ENCODE assay signal across 42 mouse cellular contexts in the genomic region with DNA sequence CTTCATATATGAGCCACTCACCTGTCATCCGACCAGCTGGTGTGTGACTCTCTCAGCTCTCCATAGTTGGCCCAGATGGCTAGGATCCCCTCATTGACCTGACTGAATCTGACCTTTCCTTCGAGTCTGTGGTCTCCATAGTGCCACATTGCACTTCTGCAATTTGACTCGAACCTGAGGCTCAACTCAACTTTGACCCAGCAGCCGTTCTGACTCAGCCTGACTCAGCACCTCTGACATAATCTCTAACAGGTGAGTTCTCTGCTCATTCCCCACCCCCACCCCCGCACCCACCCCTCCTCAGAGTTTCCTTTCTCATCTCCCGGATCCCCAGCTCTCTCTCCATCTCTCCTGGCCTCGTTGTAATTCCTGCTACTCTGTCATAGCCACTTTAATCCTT. TPM values are rescaled to one million over a fixed set of nuclear protein-coding genes. Genes with fewer than 3 reads are reported as not detected.
"Had no signal": no experiment of that assay in that cellular context is flagged by ENCODE, and none has a peak within 500 bp of the region (broad histone marks: within the 10 kb centered on the region; RNA-seq: fewer than 3 reads in every experiment).

No protein-coding gene starts in this region.

- H3K36me3 ChIP-seq: heart, embryonic 12.5 days; heart, embryonic 13.5 days; heart, embryonic 15.5 days; hindbrain, embryonic 10.5 days; hindbrain, embryonic 12.5 days; hindbrain, embryonic 13.5 days; hindbrain, embryonic 15.5 days; intestine, embryonic 15.5 days; kidney, embryonic 15.5 days had no signal

- H3K4me3 ChIP-seq: heart, embryonic 12.5 days; heart, embryonic 13.5 days; heart, embryonic 15.5 days; hindbrain, embryonic 10.5 days; hindbrain, embryonic 12.5 days; hindbrain, embryonic 13.5 days; hindbrain, embryonic 15.5 days; intestine, embryonic 15.5 days; kidney, embryonic 15.5 days; layer of hippocampus, adult 2 months; left cerebral cortex, adult 2 months had no signal

- H3K27ac ChIP-seq: heart, embryonic 13.5 days; heart, embryonic 15.5 days; hindbrain, embryonic 10.5 days; hindbrain, embryonic 12.5 days; hindbrain, embryonic 13.5 days; hindbrain, embryonic 14.5 days; hindbrain, embryonic 15.5 days; hindbrain, postnatal 0 days; intestine, embryonic 15.5 days; kidney, embryonic 15.5 days; kidney, postnatal 0 days; layer of hippocampus, adult 2 months; left cerebral cortex, adult 2 months had no signal

- H3K9me3 ChIP-seq: heart, embryonic 15.5 days; hindbrain, embryonic 13.5 days; hindbrain, embryonic 15.5 days; intestine, embryonic 15.5 days; kidney, embryonic 15.5 days had no signal

- DNase-seq: heart, postnatal 14 days; heart, postnatal 36 days; heart, postnatal 4 days; kidney, adult 11 months; kidney, adult 18-20 months; kidney, adult 2 months; kidney, adult 8-10 months; kidney, adult 9 months; kidney, postnatal 10 days; kidney, postnatal 14 days; kidney, postnatal 25 days; kidney, postnatal 36 days; kidney, postnatal 4 days; layer of hippocampus, adult 9-11 months; layer of hippocampus, postnatal 36 days had no signal

- H3K9ac ChIP-seq: heart, embryonic 12.5 days; heart, embryonic 13.5 days; heart, embryonic 15.5 days; hindbrain, embryonic 12.5 days; hindbrain, embryonic 13.5 days; hindbrain, embryonic 14.5 days; hindbrain, embryonic 15.5 days; intestine, embryonic 15.5 days; kidney, embryonic 15.5 days had no signal

- ATAC-seq: hindbrain, embryonic 16.5 days; hindbrain, postnatal 0 days; inflammation-experienced regulatory T-cells, adult 6 months; intestine, embryonic 15.5 days; intestine, embryonic 16.5 days; intestine, postnatal 0 days had no signal

RNA-seq across cellular contexts. Expression of a gene that starts 4.7 kb away (rescaled TPM):
- total RNA-seq: heart, postnatal 14 days; heart, postnatal 25 days; heart, postnatal 4 days; hematopoietic stem cell, adult 5-6 weeks had no signal
- polyA plus RNA-seq: heart, embryonic 11.5 days; heart, embryonic 12.5 days; heart, embryonic 13.5 days; heart, embryonic 14.5 days; heart, embryonic 15.5 days; heart, embryonic 16.5 days; heart, postnatal 0 days; hindbrain, embryonic 10.5 days; hindbrain, embryonic 16.5 days; inflammation-experienced regulatory T-cells, adult 6 months; intestine, embryonic 14.5 days; intestine, embryonic 15.5 days; intestine, embryonic 16.5 days; intestine, postnatal 0 days; kidney, embryonic 14.5 days; kidney, embryonic 15.5 days; kidney, embryonic 16.5 days had no signal
